Mouse (Mus musculus) CH12.LX (cell line): ENCODE measurements around the gene Fndc7.

Experiments used
- CHD1 ChIP-seq: IDR thresholded peaks from 2 replicates; pipeline ENCODE4 v1.6.1; 2012; ENCODE audit warnings: low read depth, low read length, improper control_type of control experiment, inconsistent platforms
- CTCF ChIP-seq, 2 experiments: IDR thresholded peaks in 1 of 2; conservative IDR thresholded peaks in 1 of 2; 2 replicates each; pipeline ENCODE4 v1.5.1; 2011 to 2012; ENCODE audit warnings: low read depth in 2 of 2, low read length in 2 of 2, improper control_type of control experiment in 1 of 2, inconsistent platforms in 1 of 2, mild to moderate bottlenecking in 1 of 2, moderate library complexity in 1 of 2
- USF1 ChIP-seq: IDR thresholded peaks from 2 replicates; pipeline ENCODE4 v1.6.1; 2014; ENCODE audit warnings: low read depth, mild to moderate bottlenecking, inconsistent platforms, low read length, improper control_type of control experiment
- ZC3H11A ChIP-seq: IDR thresholded peaks from 2 replicates; pipeline ENCODE4 v1.6.1; 2012; ENCODE audit warnings: low read depth, mild to moderate bottlenecking, inconsistent platforms, low read length, improper control_type of control experiment

DNA sequence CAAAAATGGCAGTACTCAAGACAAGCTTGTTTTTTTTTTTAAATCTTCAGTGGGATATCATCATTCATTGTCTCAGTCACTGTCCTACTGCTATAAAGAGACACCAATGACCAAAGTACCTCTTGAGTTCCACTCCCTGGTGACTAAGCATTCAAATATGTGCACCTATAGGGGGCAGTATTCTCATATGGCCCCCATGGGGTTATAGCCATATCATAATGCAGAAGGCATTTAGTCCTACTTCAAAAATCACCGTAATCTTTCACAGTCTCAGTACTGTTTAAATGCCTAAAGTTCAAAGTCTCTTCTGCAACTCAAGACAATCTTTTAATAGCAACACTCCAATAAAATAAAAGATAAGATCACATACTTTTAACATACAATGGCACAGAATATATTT lies 29.0 kb upstream of the Fndc7 start:
- TF ChIP-seq ZC3H11A (no peak), USF1 (no peak), CTCF (conservative IDR thresholded peaks at IDR 0.05 in 1 of 2, IDR thresholded peaks at IDR 0.05 in 1 of 2; ENCODE audit: low read depth in 2 of 2, low read length in 2 of 2) (peak in 1 of 2 experiments; percentile 44; a peak in 2 of 4 replicates), CHD1 (no peak)
